Mouse (Mus musculus) C2C12 (cell line): ENCODE measurements around the gene Hdc. TPM values are rescaled to one million over a fixed set of nuclear protein-coding genes. Genes with fewer than 3 reads are reported as not detected.

Source experiments
- H3K27me3 ChIP-seq: one replicate; pipeline ENCODE4 v1.6.1; 2011; ENCODE audit not compliant: control insufficient read depth, insufficient read depth, insufficient read length
- H3K36me3 ChIP-seq: one replicate; pipeline ENCODE4 v1.6.1; 2011; ENCODE audit not compliant: control insufficient read depth, insufficient read depth
- H3K4me3 ChIP-seq: one replicate; pipeline ENCODE4 v1.5.1; 2011; ENCODE audit warnings: mild to moderate bottlenecking, control low read depth; ENCODE audit not compliant: poor library complexity, insufficient read depth, severe bottlenecking
- H3K79me2 ChIP-seq: one replicate; pipeline ENCODE4 v1.6.1; 2011; ENCODE audit not compliant: control insufficient read depth, insufficient read depth
- H3K79me3 ChIP-seq: one replicate; pipeline ENCODE4 v1.6.1; 2011; ENCODE audit warnings: low read depth, control low read depth
- H3ac ChIP-seq: one replicate; pipeline ENCODE3; 2011; ENCODE audit warnings: low read depth; ENCODE audit not compliant: control insufficient read depth, insufficient read length
- CEBPB ChIP-seq: IDR thresholded peaks from one replicate; pipeline ENCODE4 v1.6.1; 2011; ENCODE audit warnings: low read depth, mild to moderate bottlenecking, control low read depth, moderate library complexity
- CTCF ChIP-seq: IDR thresholded peaks from one replicate; pipeline ENCODE4 v1.5.1; 2011; ENCODE audit not compliant: control insufficient read depth, insufficient read depth, insufficient read length
- FOSL1 ChIP-seq: IDR thresholded peaks from one replicate; pipeline ENCODE4 v1.8.0; 2011; ENCODE audit warnings: mild to moderate bottlenecking, low read length; ENCODE audit not compliant: poor library complexity, insufficient read depth, severe bottlenecking
- MAX ChIP-seq: IDR thresholded peaks from one replicate; pipeline ENCODE4 v1.6.1; 2011; ENCODE audit warnings: mild to moderate bottlenecking, control low read depth
- MYOD1 ChIP-seq: IDR thresholded peaks from one replicate; pipeline ENCODE4 v1.6.1; 2011; ENCODE audit warnings: low read depth; ENCODE audit not compliant: control insufficient read depth, insufficient read length
- MYOG ChIP-seq: IDR thresholded peaks from one replicate; pipeline ENCODE4 v1.6.1; 2011; ENCODE audit not compliant: control insufficient read depth, insufficient read length; ENCODE audit errors: extremely low read depth
- USF1 ChIP-seq: IDR thresholded peaks from one replicate; pipeline ENCODE4 v1.6.1; 2011; ENCODE audit warnings: low read depth, mild to moderate bottlenecking, control low read depth, moderate library complexity
- polyA plus RNA-seq: library from polyadenylated mRNA; unstranded; fragments of >200 nt; fragmentation: generic; extraction: Trizol; gene quantifications from one replicate; pipeline ENCODE4 v1.2.1, GENCODE M21; 2012; ENCODE audit warnings: missing spikeins

Hdc gene
- polyA plus RNA-seq, 1 experiment: 0.13 TPM

- no peak for TF ChIP-seq USF1
- no peak for TF ChIP-seq MYOG
- no peak for TF ChIP-seq CEBPB
- TF ChIP-seq CTCF: no peak
- no peak for TF ChIP-seq FOSL1
- no peak for TF ChIP-seq MYOD1
- no peak for TF ChIP-seq MAX
- Histone ChIP-seq H3K36me3 (no peaks in the 10 kb centered on the region), H3K4me3 (no peak overlapping the region), H3K79me2 (no peaks in the 10 kb centered on the region), H3K27me3 (no peaks in the 10 kb centered on the region), H3K79me3 (no peaks in the 10 kb centered on the region), H3ac (no peak overlapping the region)
Measured at GRCm38 (mm10) chr2:126597279-126598241, 21.5 kb downstream of the Hdc start.

- H3K27me3 ChIP-seq: no peaks in the 10 kb centered on the region
- no peaks in the 10 kb centered on the region for H3K79me3 ChIP-seq
- no peaks in the 10 kb centered on the region for H3K36me3 ChIP-seq
- H3ac ChIP-seq: no peak overlapping the region
- TF ChIP-seq FOSL1 (no peak), USF1 (no peak), MYOD1 (no peak), MYOG (no peak)
- H3K4me3 ChIP-seq: no peak overlapping the region
- no peaks in the 10 kb centered on the region for H3K79me2 ChIP-seq
Measured at GRCm38 (mm10) chr2:126596347-126597072, 22.6 kb downstream of the Hdc start.

DNA sequence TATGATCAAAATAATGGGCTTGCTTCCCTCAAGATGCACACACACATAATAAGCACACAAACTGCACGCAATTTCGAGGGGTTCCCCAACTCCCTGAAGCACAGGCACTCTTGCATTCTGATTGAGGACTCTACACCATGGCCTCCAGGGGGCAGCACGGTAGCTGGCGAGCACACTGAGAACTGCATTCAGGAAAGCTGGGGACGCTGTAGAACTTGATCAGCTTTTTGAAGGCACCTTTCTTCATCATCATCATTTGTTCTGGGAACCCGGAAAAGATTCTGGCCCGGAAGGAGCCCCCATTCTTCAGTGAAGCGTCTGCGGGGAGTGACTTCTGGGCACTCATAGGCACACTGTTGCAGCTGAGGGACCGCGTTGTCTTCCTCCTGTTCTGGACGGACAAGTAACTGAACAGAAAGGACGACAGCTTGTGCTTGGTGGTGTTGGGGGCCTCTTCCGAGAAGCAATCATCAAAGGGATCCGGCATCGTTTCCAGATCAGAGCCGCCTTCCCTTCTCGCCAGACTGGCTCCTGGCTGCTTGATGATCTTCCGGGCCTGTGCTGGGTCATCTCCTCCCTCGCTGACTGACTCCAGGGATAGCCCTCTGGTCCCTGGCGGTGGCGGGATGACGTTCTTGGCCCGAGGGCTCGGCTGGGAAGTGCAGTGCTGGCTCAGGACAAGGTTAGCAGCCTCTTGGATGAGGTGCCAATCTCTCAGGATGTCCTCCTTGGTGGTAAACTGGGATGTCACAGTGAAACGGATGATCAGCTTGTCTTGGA, 25.1 kb downstream of the Hdc start:
- no peak overlapping the region for H3K4me3 ChIP-seq
- H3K36me3 ChIP-seq: no peaks in the 10 kb centered on the region
- no peak overlapping the region for H3ac ChIP-seq
- TF ChIP-seq CEBPB: no peak
- TF ChIP-seq FOSL1: no peak
- TF ChIP-seq MAX: no peak
- TF ChIP-seq USF1: no peak
- no peak for TF ChIP-seq CTCF
- TF ChIP-seq MYOG: no peak
- no peak for TF ChIP-seq MYOD1
- H3K79me2 ChIP-seq: no peaks in the 10 kb centered on the region
- no peaks in the 10 kb centered on the region for H3K27me3 ChIP-seq
- no peaks in the 10 kb centered on the region for H3K79me3 ChIP-seq

DNA sequence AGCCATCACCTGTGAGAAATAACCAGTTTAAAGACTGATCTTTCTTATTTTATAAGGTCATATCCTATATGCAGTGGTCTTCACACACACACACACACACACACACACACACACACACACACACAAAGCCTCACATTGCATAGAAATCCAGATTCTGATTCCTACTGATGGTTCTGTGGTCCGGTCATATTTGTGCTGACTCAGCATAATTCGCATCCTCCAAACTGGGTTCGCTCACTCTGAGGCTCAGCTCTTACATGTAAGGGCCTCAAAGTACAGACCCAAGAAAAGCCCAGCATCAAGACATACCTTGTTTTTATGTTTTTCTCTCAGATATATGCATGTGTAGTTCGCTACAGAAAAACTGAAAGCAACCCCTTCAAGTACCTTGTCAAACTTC, 27.8 kb downstream of the Hdc start:
- Histone ChIP-seq H3K79me3 (no peaks in the 10 kb centered on the region), H3K79me2 (no peaks in the 10 kb centered on the region)

GRCm38 (mm10) chr2:126587468-126587867, 31.6 kb downstream of the Hdc start:
- H3K79me3 ChIP-seq: no peaks in the 10 kb centered on the region
- no peak for TF ChIP-seq MYOG
- no peak for TF ChIP-seq MAX
- TF ChIP-seq CEBPB: no peak
- TF ChIP-seq MYOD1: no peak
- TF ChIP-seq USF1: no peak
- no peak for TF ChIP-seq FOSL1
- TF ChIP-seq CTCF: no peak
- H3ac ChIP-seq: no peak overlapping the region
- H3K79me2 ChIP-seq: no peaks in the 10 kb centered on the region
- H3K4me3 ChIP-seq: no peak overlapping the region
- H3K36me3 ChIP-seq: no peaks in the 10 kb centered on the region
- no peaks in the 10 kb centered on the region for H3K27me3 ChIP-seq

More for the DNA sequence above, 27.8 kb downstream of the Hdc start:
- TF ChIP-seq CEBPB (no peak), MYOG (no peak), MYOD1 (no peak), FOSL1 (no peak), CTCF (no peak), MAX (no peak), USF1 (no peak)
- H3K4me3 ChIP-seq: no peak overlapping the region
- H3ac ChIP-seq: no peak overlapping the region
- no peaks in the 10 kb centered on the region for H3K27me3 ChIP-seq
- no peaks in the 10 kb centered on the region for H3K36me3 ChIP-seq
